ENCODE assay signal across 8 mouse cellular contexts in genomic region chr2:32693823-32694411, GRCm38 (mm10). TPM values are rescaled to one million over a fixed set of nuclear protein-coding genes. Genes with fewer than 3 reads are reported as not detected.
DNase-seq lines count a peak whose midpoint lies in the region; ATAC-seq and TF ChIP-seq lines count a peak whose summit lies in the region.

No protein-coding gene starts in this region.

- H3K27ac ChIP-seq in forebrain, embryonic 15.5 days (replicated peaks): peak overlapping the region; percentile 72
- H3K27ac ChIP-seq in layer of hippocampus, adult 2 months: peak overlapping the region; percentile 97
- peak overlapping the region; percentile 81 for H3K27ac ChIP-seq in lung, embryonic 14.5 days (ENCODE audit: low read depth)
- peak overlapping the region; percentile 71; the same call in 1 of the 2 replicates for H3K27ac ChIP-seq in olfactory bulb, adult 2 months (ENCODE audit: insufficient read depth, low read depth, low read length)
- no peak overlapping the region for H3K27ac ChIP-seq in thymus, adult 2 months (ENCODE audit: control insufficient read depth, insufficient read depth, low read length)

- no peaks in the 10 kb centered on the region for H3K36me3 ChIP-seq in forebrain, embryonic 15.5 days
- 0 out of 2 replicates have a peak, but pooled peaks cover 6% of the 10 kb centered on the region for H3K36me3 ChIP-seq in lung, embryonic 14.5 days (ENCODE audit: insufficient read depth)
- H3K36me3 ChIP-seq in thymus, adult 2 months (ENCODE audit: control insufficient read depth, insufficient read depth, low read length): no peaks in the 10 kb centered on the region

- no peaks in the 10 kb centered on the region for H3K9me3 ChIP-seq in forebrain, embryonic 15.5 days
- no peaks in the 10 kb centered on the region for H3K9me3 ChIP-seq in lung, embryonic 14.5 days (ENCODE audit: low read depth, low read length)

- H3K27me3 ChIP-seq in forebrain, embryonic 15.5 days: no peaks in the 10 kb centered on the region
- no peaks in the 10 kb centered on the region for H3K27me3 ChIP-seq in lung, embryonic 14.5 days (ENCODE audit: insufficient read depth, low read length)
- H3K27me3 ChIP-seq in thymus, adult 2 months (ENCODE audit: control insufficient read depth, insufficient read depth, low read length): no peaks in the 10 kb centered on the region

- peak overlapping the region; percentile 84 for H3K4me2 ChIP-seq in forebrain, embryonic 15.5 days (replicated peaks)
- H3K4me2 ChIP-seq in lung, embryonic 14.5 days: peak overlapping the region; percentile 90

- peak overlapping the region; percentile 77 for H3K4me3 ChIP-seq in forebrain, embryonic 15.5 days
- peak overlapping the region; percentile 87 for H3K4me3 ChIP-seq in layer of hippocampus, adult 2 months
- H3K4me3 ChIP-seq in lung, embryonic 14.5 days (ENCODE audit: low read depth, low read length): peak overlapping the region; percentile 86
- H3K4me3 ChIP-seq in olfactory bulb, adult 2 months (ENCODE audit: insufficient read depth, low read depth, low read length): peak overlapping the region; percentile 82
- peak overlapping the region; percentile 81 for H3K4me3 ChIP-seq in thymus, adult 2 months (ENCODE audit: control insufficient read depth, insufficient read depth, low read length)

- TF ChIP-seq CTCF in layer of hippocampus, adult 2 months (conservative IDR thresholded peaks at IDR 0.05): peak; percentile 87
- TF ChIP-seq CTCF in lung, embryonic 14.5 days (IDR thresholded peaks at IDR 0.05; ENCODE audit: low read depth): peak; percentile 85
- TF ChIP-seq CTCF in olfactory bulb, adult 2 months (IDR thresholded peaks at IDR 0.05; ENCODE audit: insufficient read depth, low read depth, low read length): peak; percentile 70
- TF ChIP-seq CTCF in thymus, adult 2 months (IDR thresholded peaks at IDR 0.05; ENCODE audit: borderline replicate concordance, control insufficient read depth, extremely low read depth, insufficient read depth, low read length, poor library complexity): peak; percentile 80; the same call in 1 of the 2 replicates

- H3K9ac ChIP-seq in forebrain, embryonic 15.5 days (replicated peaks): peak overlapping the region; percentile 86
- H3K9ac ChIP-seq in lung, embryonic 14.5 days: peak overlapping the region; percentile 87

- DNase-seq in ES-CJ7 (ENCODE audit: low read depth, low spot score): peak; percentile 98
- DNase-seq in cerebellum, adult 11 months: peak; percentile 94
- peak; percentile 91 to 96 for DNase-seq in heart, postnatal 36 days
- DNase-seq in layer of hippocampus, adult 2 months (ENCODE audit: low spot score in 2 of 2): peak; percentile 95 to 97
- DNase-seq in lung, embryonic 14.5 days: peak; percentile 98
- DNase-seq in thymus, adult 2 months: peak; percentile 97

- TF ChIP-seq POLR2A in olfactory bulb, adult 2 months (IDR thresholded peaks at IDR 0.05; ENCODE audit: insufficient read depth, low read depth, low read length): peak; percentile 52
- peak; percentile 78; the same call in 1 of the 2 replicates for TF ChIP-seq POLR2A in thymus, adult 2 months (IDR thresholded peaks at IDR 0.05; ENCODE audit: control insufficient read depth, extremely low read depth, insufficient read depth, low read length, poor library complexity)

- under 1% methylated on average over 51 of the region's 51 CpGs for WGBS in forebrain, embryonic 15.5 days
- WGBS in lung, embryonic 14.5 days: under 1% methylated on average over 51 of the region's 51 CpGs
- under 1% methylated on average over 51 of the region's 51 CpGs for WGBS in olfactory bulb, adult 2 months
- under 1% methylated on average over 51 of the region's 51 CpGs for WGBS in thymus, adult 2 months

- peak; percentile 99 for ATAC-seq in forebrain, embryonic 15.5 days (replicated peaks)
- peak; percentile 98 for ATAC-seq in lung, embryonic 14.5 days (ENCODE audit: insufficient read depth)

- peaks cover 15% of the 10 kb centered on the region for H3K4me1 ChIP-seq in forebrain, embryonic 15.5 days
- peaks cover 12% of the 10 kb centered on the region for H3K4me1 ChIP-seq in lung, embryonic 14.5 days (ENCODE audit: insufficient read depth)
- peaks cover 12% of the 10 kb centered on the region for H3K4me1 ChIP-seq in olfactory bulb, adult 2 months (ENCODE audit: control insufficient read depth, insufficient read depth, low read length)
- H3K4me1 ChIP-seq in thymus, adult 2 months (replicated peaks; ENCODE audit: control insufficient read depth, insufficient read depth, low read length): peaks cover 12% of the 10 kb centered on the region

- intact Hi-C loops in heart, postnatal 36 days (cut with DNase I): loop anchor here (2.0 to 10.0 kb wide), 2 partner anchors 17 to 309 kb away; partner anchors contain the start of genes 1110008P14Rik and Lcn2

RNA-seq across cellular contexts. Expression of gene Fpgs, which starts 10.0 kb away (rescaled TPM):
- 19.9 and 21.2 TPM in 2 replicates for polyA plus RNA-seq in forebrain, embryonic 15.5 days (2015; fragmentation: Nextera tagmentation; extraction: Ambion mirVana)
- total RNA-seq in heart, postnatal 36 days (2021): 1 to 10 TPM; 5.0 to 6.6 TPM
- 10 to 100 TPM; 10.7 to 14.6 TPM for total RNA-seq in layer of hippocampus, adult 2 months (2021)
- polyA plus RNA-seq in lung, embryonic 14.5 days (2014; fragmentation: Nextera tagmentation; extraction: Ambion mirVana): 28.4 and 32.7 TPM in 2 replicates
- polyA plus RNA-seq in olfactory bulb, adult 2 months (2012; ENCODE audit: insufficient read depth, insufficient read length, low replicate concordance, missing spikeins): not detected in 2 replicates
- polyA plus RNA-seq in thymus, adult 2 months (2012; rRNA removed): 61.8 and 65.7 TPM in 2 replicates

RNA-seq across cellular contexts. Expression of gene Cdk9, which starts 19.0 kb away (rescaled TPM):
- polyA plus RNA-seq in forebrain, embryonic 15.5 days (2015; fragmentation: Nextera tagmentation; extraction: Ambion mirVana): 88.0 and 98.2 TPM in 2 replicates
- total RNA-seq in heart, postnatal 36 days (2021): 10 to 100 TPM; 24.6 to 26.6 TPM
- total RNA-seq in layer of hippocampus, adult 2 months (2021): 100 to 1,000 TPM; 115 to 121 TPM
- 81.7 and 84.3 TPM in 2 replicates for polyA plus RNA-seq in lung, embryonic 14.5 days (2014; fragmentation: Nextera tagmentation; extraction: Ambion mirVana)
- polyA plus RNA-seq in olfactory bulb, adult 2 months (2012; ENCODE audit: insufficient read depth, insufficient read length, low replicate concordance, missing spikeins): 509 TPM in 1 of 2 replicates, not detected in the other
- 220 and 239 TPM in 2 replicates for polyA plus RNA-seq in thymus, adult 2 months (2012; rRNA removed)

RNA-seq across cellular contexts. Expression of gene Sh2d3c, which starts 26.9 kb away (rescaled TPM):
- 39.5 and 39.7 TPM in 2 replicates for polyA plus RNA-seq in forebrain, embryonic 15.5 days (2015; fragmentation: Nextera tagmentation; extraction: Ambion mirVana)
- 10 to 100 TPM; 26.8 to 28.1 TPM for total RNA-seq in heart, postnatal 36 days (2021)
- total RNA-seq in layer of hippocampus, adult 2 months (2021): 10 to 100 TPM; 18.9 to 20.1 TPM
- 37.6 and 38.8 TPM in 2 replicates for polyA plus RNA-seq in lung, embryonic 14.5 days (2014; fragmentation: Nextera tagmentation; extraction: Ambion mirVana)
- polyA plus RNA-seq in olfactory bulb, adult 2 months (2012; ENCODE audit: insufficient read depth, insufficient read length, low replicate concordance, missing spikeins): not detected in 2 replicates
- 104 and 106 TPM in 2 replicates for polyA plus RNA-seq in thymus, adult 2 months (2012; rRNA removed)

RNA-seq across cellular contexts. Expression of gene 6330409D20Rik, which starts 46.9 kb away (rescaled TPM):
- 2.4 and 2.7 TPM in 2 replicates for polyA plus RNA-seq in forebrain, embryonic 15.5 days (2015; fragmentation: Nextera tagmentation; extraction: Ambion mirVana)
- total RNA-seq in heart, postnatal 36 days (2021): not detected
- 1 to 10 TPM; 1.4 to 2.9 TPM for total RNA-seq in layer of hippocampus, adult 2 months (2021)
- polyA plus RNA-seq in lung, embryonic 14.5 days (2014; fragmentation: Nextera tagmentation; extraction: Ambion mirVana): 0.20 TPM in 1 of 2 replicates, not detected in the other
- polyA plus RNA-seq in olfactory bulb, adult 2 months (2012; ENCODE audit: insufficient read depth, insufficient read length, low replicate concordance, missing spikeins): not detected in 2 replicates
- polyA plus RNA-seq in thymus, adult 2 months (2012; rRNA removed): 0.20 and 0.27 TPM in 2 replicates

RNA-seq across cellular contexts. Expression of gene Eng, which starts 47.5 kb away (rescaled TPM):
- 23.4 and 25.1 TPM in 2 replicates for polyA plus RNA-seq in forebrain, embryonic 15.5 days (2015; fragmentation: Nextera tagmentation; extraction: Ambion mirVana)
- 100 to 1,000 TPM; 123 to 136 TPM for total RNA-seq in heart, postnatal 36 days (2021)
- 10 to 100 TPM; 16.4 to 19.7 TPM for total RNA-seq in layer of hippocampus, adult 2 months (2021)
- polyA plus RNA-seq in lung, embryonic 14.5 days (2014; fragmentation: Nextera tagmentation; extraction: Ambion mirVana): 91.1 and 98.5 TPM in 2 replicates
- polyA plus RNA-seq in olfactory bulb, adult 2 months (2012; ENCODE audit: insufficient read depth, insufficient read length, low replicate concordance, missing spikeins): not detected in 2 replicates
- polyA plus RNA-seq in thymus, adult 2 months (2012; rRNA removed): 62.1 and 66.1 TPM in 2 replicates

Comparison
In these comparisons a context has a peak if more than half of its experiments do, and no peak if none do; other contexts are left out.
1. RNA of gene Fpgs, which starts 10.0 kb away (polyA plus RNA-seq): 61.8 to 65.7 TPM in thymus, adult 2 months, 28.4 to 32.7 TPM in lung, embryonic 14.5 days and 19.9 to 21.2 TPM in forebrain, embryonic 15.5 days; not detected in olfactory bulb, adult 2 months; every median in the first group is over 10 times any median in the second.
2. Peak in every context shown above with its lines, with median percentiles within 50 percentile points of each other: DNase-seq, H3K4me3 ChIP-seq and CTCF ChIP-seq.